Mouse (Mus musculus): ENCODE data around the gene Ccl6. TPM values are rescaled to one million over a fixed set of nuclear protein-coding genes. Genes with fewer than 3 reads are reported as not detected.

Gene Ccl6
- polyA plus RNA-seq, 1 experiment, result 0.14 TPM

DNA sequence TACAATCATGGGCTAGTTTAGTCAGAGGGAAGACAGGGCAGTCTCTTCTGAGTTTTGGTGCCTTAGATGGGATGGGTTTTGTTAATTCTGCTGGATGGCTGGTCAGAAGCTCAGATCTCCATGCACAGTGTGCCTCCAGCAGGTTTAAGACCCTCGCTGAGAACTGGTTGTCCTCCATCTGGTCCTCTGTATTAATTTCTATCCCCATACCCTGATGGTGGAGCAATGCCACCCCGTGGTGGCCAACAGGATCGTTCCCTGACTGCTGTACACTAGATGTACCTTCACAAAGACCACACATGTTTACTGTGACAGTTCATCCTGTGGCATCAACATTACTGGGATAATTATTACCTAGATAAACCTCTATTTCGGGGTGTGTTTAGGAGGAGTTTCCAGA, 39.9 kb upstream of the Ccl6 start:
- Histone ChIP-seq H3K4me1 (ENCODE audit: control insufficient read depth, insufficient read depth, low read length) (no peaks in the 10 kb centered on the region), H3K27me3 (ENCODE audit: control insufficient read depth, insufficient read depth, low read length) (no peaks in the 10 kb centered on the region), H3K4me3 (ENCODE audit: control insufficient read depth, low read depth, low read length) (no peak overlapping the region), H3K36me3 (ENCODE audit: control insufficient read depth, insufficient read depth, low read length) (no peaks in the 10 kb centered on the region), H3K27ac (ENCODE audit: control insufficient read depth, insufficient read depth, low read depth, low read length) (no peak overlapping the region)
- TF ChIP-seq CTCF (IDR thresholded peaks at IDR 0.05; ENCODE audit: control insufficient read depth, insufficient read depth, insufficient replicate concordance, low read depth, low read length) (no peak), POLR2A (IDR thresholded peaks at IDR 0.05; ENCODE audit: control insufficient read depth, low read depth, low read length) (no peak)

GRCm38 (mm10) chr11:83631065-83631464, 38.2 kb upstream of the Ccl6 start:
- H3K4me1 ChIP-seq (ENCODE audit: control insufficient read depth, insufficient read depth, low read length), result no peaks in the 10 kb centered on the region
- no peaks in the 10 kb centered on the region for H3K27me3 ChIP-seq (ENCODE audit: control insufficient read depth, insufficient read depth, low read length)
- H3K4me3 ChIP-seq (ENCODE audit: control insufficient read depth, low read depth, low read length), result no peak overlapping the region
- H3K27ac ChIP-seq (ENCODE audit: control insufficient read depth, insufficient read depth, low read depth, low read length), result no peak overlapping the region
- no peak for TF ChIP-seq CTCF (IDR thresholded peaks at IDR 0.05; ENCODE audit: control insufficient read depth, insufficient read depth, insufficient replicate concordance, low read depth, low read length)
- TF ChIP-seq POLR2A (IDR thresholded peaks at IDR 0.05; ENCODE audit: control insufficient read depth, low read depth, low read length), result no peak
- H3K36me3 ChIP-seq (ENCODE audit: control insufficient read depth, insufficient read depth, low read length), result no peaks in the 10 kb centered on the region

GRCm38 (mm10) chr11:83630630-83631029, 37.7 kb upstream of the Ccl6 start:
- Histone ChIP-seq H3K27me3 (ENCODE audit: control insufficient read depth, insufficient read depth, low read length) (no peaks in the 10 kb centered on the region), H3K4me1 (ENCODE audit: control insufficient read depth, insufficient read depth, low read length) (no peaks in the 10 kb centered on the region), H3K36me3 (ENCODE audit: control insufficient read depth, insufficient read depth, low read length) (no peaks in the 10 kb centered on the region), H3K27ac (ENCODE audit: control insufficient read depth, insufficient read depth, low read depth, low read length) (no peak overlapping the region), H3K4me3 (ENCODE audit: control insufficient read depth, low read depth, low read length) (no peak overlapping the region)
- TF ChIP-seq POLR2A (IDR thresholded peaks at IDR 0.05; ENCODE audit: control insufficient read depth, low read depth, low read length) (no peak), CTCF (IDR thresholded peaks at IDR 0.05; ENCODE audit: control insufficient read depth, insufficient read depth, insufficient replicate concordance, low read depth, low read length) (no peak)

DNA sequence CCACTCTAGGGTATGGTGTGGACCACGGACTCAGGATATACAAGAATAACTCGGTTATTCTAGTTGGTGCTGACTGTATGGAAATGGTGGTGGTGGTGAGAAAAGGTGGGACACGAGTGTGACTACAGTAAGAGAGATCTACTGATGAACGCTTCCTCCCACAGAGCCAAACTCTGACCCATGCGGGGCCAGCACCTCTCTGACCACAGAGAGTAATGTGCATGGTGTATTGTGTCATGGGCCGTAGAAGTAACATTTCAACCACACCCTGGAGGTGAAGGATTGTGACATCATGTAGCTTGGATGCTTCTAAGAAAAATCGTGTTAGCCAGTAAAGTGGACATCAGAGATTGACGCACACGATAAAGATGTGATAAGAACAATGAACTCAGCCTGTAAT, 35.9 kb upstream of the Ccl6 start:
- Histone ChIP-seq H3K27ac (ENCODE audit: control insufficient read depth, insufficient read depth, low read depth, low read length) (no peak overlapping the region), H3K4me1 (ENCODE audit: control insufficient read depth, insufficient read depth, low read length) (no peaks in the 10 kb centered on the region), H3K4me3 (ENCODE audit: control insufficient read depth, low read depth, low read length) (no peak overlapping the region), H3K36me3 (ENCODE audit: control insufficient read depth, insufficient read depth, low read length) (no peaks in the 10 kb centered on the region), H3K27me3 (ENCODE audit: control insufficient read depth, insufficient read depth, low read length) (no peaks in the 10 kb centered on the region)
- TF ChIP-seq POLR2A (IDR thresholded peaks at IDR 0.05; ENCODE audit: control insufficient read depth, low read depth, low read length) (no peak), CTCF (IDR thresholded peaks at IDR 0.05; ENCODE audit: control insufficient read depth, insufficient read depth, insufficient replicate concordance, low read depth, low read length) (no peak)

- TF ChIP-seq POLR2A (IDR thresholded peaks at IDR 0.05; ENCODE audit: control insufficient read depth, low read depth, low read length) (no peak), CTCF (IDR thresholded peaks at IDR 0.05; ENCODE audit: control insufficient read depth, insufficient read depth, insufficient replicate concordance, low read depth, low read length) (no peak)
- Histone ChIP-seq H3K4me3 (ENCODE audit: control insufficient read depth, low read depth, low read length) (no peak overlapping the region), H3K36me3 (ENCODE audit: control insufficient read depth, insufficient read depth, low read length) (no peaks in the 10 kb centered on the region), H3K4me1 (ENCODE audit: control insufficient read depth, insufficient read depth, low read length) (no peaks in the 10 kb centered on the region), H3K27ac (ENCODE audit: control insufficient read depth, insufficient read depth, low read depth, low read length) (no peak overlapping the region), H3K27me3 (ENCODE audit: control insufficient read depth, insufficient read depth, low read length) (no peaks in the 10 kb centered on the region)
Observed at GRCm38 (mm10) chr11:83623586-83623985, 30.7 kb upstream of the Ccl6 start.

GRCm38 (mm10) chr11:83619037-83619436, 26.1 kb upstream of the Ccl6 start:
- Histone ChIP-seq H3K27me3 (ENCODE audit: control insufficient read depth, insufficient read depth, low read length) (no peaks in the 10 kb centered on the region), H3K27ac (ENCODE audit: control insufficient read depth, insufficient read depth, low read depth, low read length) (no peak overlapping the region), H3K4me1 (ENCODE audit: control insufficient read depth, insufficient read depth, low read length) (no peaks in the 10 kb centered on the region), H3K4me3 (ENCODE audit: control insufficient read depth, low read depth, low read length) (no peak overlapping the region), H3K36me3 (ENCODE audit: control insufficient read depth, insufficient read depth, low read length) (no peaks in the 10 kb centered on the region)
- TF ChIP-seq POLR2A (IDR thresholded peaks at IDR 0.05; ENCODE audit: control insufficient read depth, low read depth, low read length) (no peak), CTCF (IDR thresholded peaks at IDR 0.05; ENCODE audit: control insufficient read depth, insufficient read depth, insufficient replicate concordance, low read depth, low read length) (no peak)

- H3K27me3 ChIP-seq (ENCODE audit: control insufficient read depth, insufficient read depth, low read length), result no peaks in the 10 kb centered on the region
- H3K27ac ChIP-seq (ENCODE audit: control insufficient read depth, insufficient read depth, low read depth, low read length), result no peak overlapping the region
- H3K4me1 ChIP-seq (ENCODE audit: control insufficient read depth, insufficient read depth, low read length), result no peaks in the 10 kb centered on the region
- no peaks in the 10 kb centered on the region for H3K36me3 ChIP-seq (ENCODE audit: control insufficient read depth, insufficient read depth, low read length)
- no peak for TF ChIP-seq CTCF (IDR thresholded peaks at IDR 0.05; ENCODE audit: control insufficient read depth, insufficient read depth, insufficient replicate concordance, low read depth, low read length)
- TF ChIP-seq POLR2A (IDR thresholded peaks at IDR 0.05; ENCODE audit: control insufficient read depth, low read depth, low read length), result no peak
- no peak overlapping the region for H3K4me3 ChIP-seq (ENCODE audit: control insufficient read depth, low read depth, low read length)
Observed at GRCm38 (mm10) chr11:83618238-83618637, 25.4 kb upstream of the Ccl6 start.

DNA sequence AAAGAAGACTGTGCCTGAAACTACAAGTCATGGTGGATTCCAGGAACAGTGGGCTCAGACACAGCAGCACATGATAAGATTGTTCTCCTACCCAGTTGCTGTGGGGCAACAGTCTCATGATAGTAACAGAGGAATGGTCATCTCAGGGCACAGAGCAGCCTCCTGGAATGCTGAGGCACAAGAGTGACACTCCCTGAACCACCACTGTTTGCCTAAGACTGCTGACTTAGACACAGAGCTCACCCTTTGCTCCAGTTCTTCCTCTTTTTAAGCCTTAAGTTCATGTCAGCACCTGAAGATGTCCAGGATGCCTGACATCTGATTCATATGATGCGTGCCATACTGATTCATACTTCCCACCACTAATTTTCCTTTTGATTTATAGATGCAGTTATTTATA, 23.7 kb upstream of the Ccl6 start:
- TF ChIP-seq CTCF (IDR thresholded peaks at IDR 0.05; ENCODE audit: control insufficient read depth, insufficient read depth, insufficient replicate concordance, low read depth, low read length) (no peak), POLR2A (IDR thresholded peaks at IDR 0.05; ENCODE audit: control insufficient read depth, low read depth, low read length) (no peak)

More for the DNA sequence above, 23.7 kb upstream of the Ccl6 start:
- H3K27ac ChIP-seq (ENCODE audit: control insufficient read depth, insufficient read depth, low read depth, low read length), result no peak overlapping the region
- H3K36me3 ChIP-seq (ENCODE audit: control insufficient read depth, insufficient read depth, low read length), result no peaks in the 10 kb centered on the region
- H3K27me3 ChIP-seq (ENCODE audit: control insufficient read depth, insufficient read depth, low read length), result no peaks in the 10 kb centered on the region
- H3K4me1 ChIP-seq (ENCODE audit: control insufficient read depth, insufficient read depth, low read length), result no peaks in the 10 kb centered on the region
- no peak overlapping the region for H3K4me3 ChIP-seq (ENCODE audit: control insufficient read depth, low read depth, low read length)

Measured in testis, adult 2 months (tissue).